ENCODE assay signal across 13 mouse cellular contexts in the genomic region with DNA sequence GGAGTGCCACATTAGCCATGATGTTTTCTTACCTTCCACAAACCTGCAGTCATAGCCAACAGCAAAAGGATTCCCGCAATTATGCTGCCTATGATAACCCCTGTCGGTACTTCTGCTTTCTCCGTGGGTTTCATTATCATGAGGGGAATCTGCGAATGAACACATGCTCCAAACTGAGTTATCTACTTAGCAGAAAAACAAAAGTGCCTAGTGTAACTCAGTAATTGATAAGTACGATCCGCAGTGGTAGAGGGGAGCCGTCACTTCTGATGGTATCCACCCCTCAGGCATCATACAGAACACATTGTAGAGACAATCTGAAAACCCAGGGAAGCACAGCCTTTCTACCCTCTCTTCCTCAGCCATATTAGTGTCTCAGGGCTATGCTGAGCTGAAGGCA.
"Had no signal": no experiment of that assay in that cellular context is flagged by ENCODE, and none has a peak within 500 bp of the region (broad histone marks: within the 10 kb centered on the region; RNA-seq: fewer than 3 reads in every experiment).

No protein-coding gene starts in this region.

- H3K9ac ChIP-seq: limb, embryonic 12.5 days; midbrain, embryonic 12.5 days had no signal

- H3K4me2 ChIP-seq: limb, embryonic 12.5 days; midbrain, embryonic 12.5 days had no signal

- DNase-seq: kidney, adult 8-10 months; kidney, postnatal 25 days; layer of hippocampus, adult 9-11 months; lung, adult 2 months; lung, postnatal 36 days; thymus, postnatal 14 days had no signal

- H3K36me3 ChIP-seq: midbrain, embryonic 12.5 days had no signal

- H3K27me3 ChIP-seq: limb, embryonic 12.5 days; megakaryocyte, embryonic 14.5 days; midbrain, embryonic 12.5 days had no signal

- H3K27ac ChIP-seq: limb, embryonic 12.5 days; midbrain, embryonic 12.5 days; stomach, postnatal 0 days had no signal

- H3K4me3 ChIP-seq: limb, embryonic 12.5 days; megakaryocyte, embryonic 14.5 days; midbrain, embryonic 12.5 days had no signal

- H3K9me3 ChIP-seq: limb, embryonic 12.5 days; megakaryocyte, embryonic 14.5 days; midbrain, embryonic 12.5 days had no signal

- ATAC-seq: intestine, postnatal 0 days; lung, postnatal 0 days; midbrain, embryonic 16.5 days had no signal
